Mouse (Mus musculus) left cerebral cortex, postnatal 14 days (tissue): ENCODE measurements around the gene Ccdc113. TPM values are rescaled to one million over a fixed set of nuclear protein-coding genes. Genes with fewer than 3 reads are reported as not detected.
"Not testable (repeated sequence)": the region's sequence is repeated elsewhere in the genome, so short reads cannot be mapped to it uniquely, and the experiment has no call there.

Experiments
- DNase-seq, 2 experiments: peaks; one replicate each; pipeline ENCODE4 v3.0.0; 2021 to 2022; ENCODE audit warnings: low spot score in 2 of 2, mixed read lengths in 1 of 2
- intact Hi-C: fragments of 180-260 bp; cut with DNase I; formaldehyde crosslinking; loops from one replicate; pipeline ENCODE4 v1.15.1; 2025
- total RNA-seq, 2 experiments: library from RNA; stranded (reverse); gene quantifications; 2 replicates each; pipeline ENCODE4 v1.2.3; 2021

Gene Ccdc113
- total RNA-seq, 2 experiments from 2014 or later, result 0.81 to 1.3 TPM

- intact Hi-C loops, result no loop called here
- no peak for DNase-seq
These were observed 59.8 kb downstream of the Ccdc113 start for GRCm38 (mm10) chr8:95593439-95594393.

DNA sequence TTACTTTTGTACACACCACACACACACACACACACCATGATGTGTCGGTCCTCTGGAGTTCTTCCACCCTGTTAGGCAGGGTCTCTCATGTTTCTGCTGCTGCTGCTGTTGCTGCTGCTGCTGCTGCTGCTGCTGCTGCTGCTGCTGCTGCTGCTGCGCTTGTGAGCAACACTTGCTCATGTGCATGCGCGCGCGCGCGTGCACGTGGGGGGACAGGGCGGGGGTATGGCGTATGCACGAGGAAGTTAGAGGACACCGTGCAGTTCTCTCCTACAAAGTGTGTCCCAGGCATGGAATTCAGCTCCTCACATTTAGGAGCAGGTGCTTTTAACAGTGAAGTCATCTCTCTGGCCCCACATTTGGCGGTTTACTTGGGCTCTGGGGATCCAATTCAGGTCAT, 61.2 kb downstream of the Ccdc113 start:
- DNase-seq, result no peak
- intact Hi-C loops, result loop anchor here (5.0 kb wide), 1 partner anchor 248 kb away; no protein-coding TSS in a partner anchor

GRCm38 (mm10) chr8:95596841-95597241, 63.0 kb downstream of the Ccdc113 start:
- no peak for DNase-seq
- intact Hi-C loops, result loop anchor here (5.0 kb wide), 1 partner anchor 250 kb away; no protein-coding TSS in a partner anchor

- DNase-seq, result peak; percentile 75 to 83
- intact Hi-C loops, result loop anchor here (2.0 to 5.0 kb wide), 3 partner anchors 97 to 253 kb away; no protein-coding TSS in a partner anchor
These were observed 66.0 kb downstream of the Ccdc113 start for GRCm38 (mm10) chr8:95599861-95600260.

GRCm38 (mm10) chr8:95601306-95601705, 67.4 kb downstream of the Ccdc113 start:
- intact Hi-C loops, result loop anchor here (2.0 to 5.0 kb wide), 2 partner anchors 95 to 236 kb away; no protein-coding TSS in a partner anchor
- no peak for DNase-seq

- DNase-seq, result no peak
- intact Hi-C loops, result loop anchor here (5.0 kb wide), 1 partner anchor 235 kb away; no protein-coding TSS in a partner anchor
These were observed 68.3 kb downstream of the Ccdc113 start for GRCm38 (mm10) chr8:95602168-95602567.

DNA sequence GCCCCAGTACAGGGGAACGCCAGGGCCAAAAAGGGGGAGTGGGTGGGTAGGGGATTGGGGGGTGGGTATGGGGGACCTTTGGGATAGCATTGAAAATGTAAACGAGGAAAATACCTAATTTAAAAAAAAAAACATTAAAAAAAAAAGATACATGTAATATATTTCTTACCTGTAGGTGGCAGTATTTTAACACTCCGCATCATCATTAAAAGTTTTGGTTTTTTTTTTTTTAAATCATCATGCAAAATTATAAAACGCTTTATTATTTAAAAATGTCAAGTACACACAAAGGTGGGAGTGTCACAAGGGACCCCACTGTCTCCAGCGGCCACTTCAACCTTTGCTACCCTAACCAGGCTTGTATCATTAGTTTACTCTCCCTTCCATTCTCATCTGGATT, 72.6 kb downstream of the Ccdc113 start:
- DNase-seq, intact Hi-C loops: not testable (repeated sequence)

DNA sequence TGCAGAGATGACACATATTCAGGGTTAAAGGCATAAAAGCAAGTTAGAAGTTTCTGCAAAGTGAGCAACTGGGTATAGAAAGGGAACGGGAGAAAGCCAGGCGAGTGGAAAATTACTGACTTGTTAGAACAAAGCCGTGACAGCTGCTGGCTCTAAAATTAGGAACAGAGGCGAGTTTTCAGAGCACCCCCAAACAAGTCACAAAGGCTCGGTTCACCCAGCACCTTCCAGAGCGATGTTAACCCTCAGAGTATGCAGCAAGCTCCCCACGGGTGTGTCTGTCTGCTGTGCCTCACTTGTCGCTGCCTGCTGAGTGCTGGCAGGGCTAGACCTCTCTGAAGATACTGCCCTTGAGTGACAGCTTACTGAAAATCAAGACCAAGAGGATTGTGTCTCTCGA, 73.3 kb downstream of the Ccdc113 start:
- peak in 1 of 2 experiments; percentile 44 for DNase-seq
- intact Hi-C loops, result no loop called here

Other genes with a start within 250 kb of the Ccdc113 start
- 1 to 10 TPM in 1 of 2 experiments, under 1 TPM in 1; 0.97 to 1.3 TPM for gene Cngb1, start 227.5 kb upstream of the Ccdc113 start, total RNA-seq
- gene Tepp, start 223.5 kb upstream of the Ccdc113 start, total RNA-seq, result under 1 TPM; 0.74 to 0.90 TPM
- 10 to 100 TPM; 16.1 to 16.3 TPM for gene Zfp319, start 202.1 kb upstream of the Ccdc113 start, total RNA-seq
- gene Usb1, start 201.8 kb upstream of the Ccdc113 start, total RNA-seq, result 10 to 100 TPM; 14.4 to 19.3 TPM
- 10 to 100 TPM; 23.7 to 27.4 TPM for gene Mmp15, start 181.8 kb upstream of the Ccdc113 start, total RNA-seq
- gene Cfap20, start 99.2 kb upstream of the Ccdc113 start, total RNA-seq, result 10 to 100 TPM; 64.9 to 65.9 TPM
- 10 to 100 TPM; 83.1 to 91.0 TPM for gene Csnk2a2, start 44.0 kb upstream of the Ccdc113 start, total RNA-seq
- gene Prss54, start 42.3 kb downstream of the Ccdc113 start, total RNA-seq, result under 1 TPM; 0.31 to 0.38 TPM
- gene Gins3, start 99.4 kb downstream of the Ccdc113 start, total RNA-seq, result 1 to 10 TPM; 1.2 to 1.4 TPM
- gene Ndrg4, start 142.9 kb downstream of the Ccdc113 start, total RNA-seq, result 1,000 to 10,000 TPM; 1,641 to 1,725 TPM
- gene Setd6, start 181.8 kb downstream of the Ccdc113 start, total RNA-seq, result 10 to 100 TPM; 15.8 to 17.4 TPM